Mouse (Mus musculus) megakaryocyte progenitor cell, adult 5-6 weeks (primary cell): Measurements from ENCODE around the gene Fggy. TPM values are rescaled to one million over a fixed set of nuclear protein-coding genes. Genes with fewer than 3 reads are reported as not detected.

Source experiments
- ATAC-seq: replicated peaks from 2 replicates; pipeline ENCODE4 v1.8.0; 2016; ENCODE audit warnings: mild to moderate bottlenecking, moderate TSS enrichment, inconsistent platforms; ENCODE audit not compliant: poor library complexity
- total RNA-seq, 2 experiments: library from RNA; stranded (forward) in 1 of 2; stranded (reverse) in 1 of 2; fragments of 157-497, 149-512 nt in 1 of 2; fragments of 200-1000 nt in 1 of 2; gene quantifications; 2 replicates each; pipeline versions ENCODE4 v1.2.3 to v1.2.4; 2015 to 2017

The Fggy gene
- total RNA-seq, 2 experiments from 2014 or later: 7.3 to 10.1 TPM

DNA sequence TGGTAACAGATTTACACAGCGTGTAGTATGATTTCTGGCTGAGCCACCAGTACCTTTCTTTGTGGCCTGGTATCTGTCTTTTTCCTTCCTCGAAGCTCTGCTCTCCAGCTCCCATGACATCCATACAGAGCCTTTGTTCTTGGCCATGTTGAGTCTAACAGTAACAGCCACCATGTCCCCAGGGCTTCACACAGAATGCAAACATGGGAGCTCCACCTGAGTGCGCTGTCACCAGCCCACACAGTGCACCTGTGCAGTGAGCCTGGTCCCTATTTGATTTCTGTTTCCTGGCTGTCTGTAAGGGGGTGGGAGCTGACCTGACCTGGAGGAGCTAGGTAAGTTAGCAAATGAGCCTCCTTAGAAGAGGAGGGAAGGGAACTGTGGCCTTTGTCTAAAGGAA, 290.4 kb downstream of the Fggy start:
- no peak for ATAC-seq

DNA sequence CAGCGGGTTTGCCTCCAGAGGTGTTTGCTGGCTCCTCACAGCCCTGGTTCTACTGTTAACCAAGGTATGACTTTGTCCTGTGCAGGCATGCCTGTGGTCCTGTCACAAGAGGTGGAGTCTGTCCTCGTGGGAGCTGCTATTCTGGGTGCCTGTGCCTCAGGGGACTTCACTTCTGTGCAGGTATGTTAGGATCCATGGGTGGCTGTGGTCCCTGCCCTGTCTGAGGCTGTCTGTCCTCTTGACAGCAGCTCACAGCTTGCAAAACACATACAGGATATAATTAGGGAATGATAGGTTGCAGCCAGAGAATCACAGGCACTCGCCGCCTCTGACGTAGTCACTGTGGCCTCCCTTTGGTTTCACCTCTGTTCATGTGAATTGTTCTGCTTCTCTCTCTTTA, 292.2 kb downstream of the Fggy start:
- peak; percentile 30 for ATAC-seq

GRCm38 (mm10) chr4:95850044-95850739, 292.9 kb downstream of the Fggy start:
- peak; percentile 81 for ATAC-seq

GRCm38 (mm10) chr4:95852257-95852656, 294.9 kb downstream of the Fggy start:
- no peak for ATAC-seq

- ATAC-seq: no peak
These were observed 298.7 kb downstream of the Fggy start for GRCm38 (mm10) chr4:95856008-95856407.

- no peak for ATAC-seq
These were observed 303.3 kb downstream of the Fggy start for GRCm38 (mm10) chr4:95860601-95861000.

- ATAC-seq: no peak
These were observed 303.8 kb downstream of the Fggy start for GRCm38 (mm10) chr4:95861074-95861473.

GRCm38 (mm10) chr4:95861741-95862155, 304.4 kb downstream of the Fggy start:
- ATAC-seq: no peak

DNA sequence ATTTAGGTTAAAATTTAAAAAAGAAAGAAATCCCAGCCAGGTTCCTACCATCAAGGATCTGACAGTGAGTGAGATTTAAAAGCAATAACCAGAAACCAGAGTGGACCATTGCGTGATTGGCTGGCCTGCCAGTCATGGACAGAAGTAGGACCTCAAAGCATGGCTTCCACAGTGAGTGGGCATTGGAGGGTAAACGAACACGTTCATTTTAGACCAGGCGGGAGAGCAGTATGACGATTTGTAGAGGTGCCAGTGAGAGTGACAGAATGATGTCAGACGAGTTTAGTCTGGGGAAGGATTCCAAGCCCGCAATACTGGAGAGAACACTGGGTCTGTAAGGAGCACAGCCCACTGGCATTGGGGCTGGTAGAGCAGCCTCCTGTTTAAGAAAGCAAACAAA, 305.0 kb downstream of the Fggy start:
- no peak for ATAC-seq

DNA sequence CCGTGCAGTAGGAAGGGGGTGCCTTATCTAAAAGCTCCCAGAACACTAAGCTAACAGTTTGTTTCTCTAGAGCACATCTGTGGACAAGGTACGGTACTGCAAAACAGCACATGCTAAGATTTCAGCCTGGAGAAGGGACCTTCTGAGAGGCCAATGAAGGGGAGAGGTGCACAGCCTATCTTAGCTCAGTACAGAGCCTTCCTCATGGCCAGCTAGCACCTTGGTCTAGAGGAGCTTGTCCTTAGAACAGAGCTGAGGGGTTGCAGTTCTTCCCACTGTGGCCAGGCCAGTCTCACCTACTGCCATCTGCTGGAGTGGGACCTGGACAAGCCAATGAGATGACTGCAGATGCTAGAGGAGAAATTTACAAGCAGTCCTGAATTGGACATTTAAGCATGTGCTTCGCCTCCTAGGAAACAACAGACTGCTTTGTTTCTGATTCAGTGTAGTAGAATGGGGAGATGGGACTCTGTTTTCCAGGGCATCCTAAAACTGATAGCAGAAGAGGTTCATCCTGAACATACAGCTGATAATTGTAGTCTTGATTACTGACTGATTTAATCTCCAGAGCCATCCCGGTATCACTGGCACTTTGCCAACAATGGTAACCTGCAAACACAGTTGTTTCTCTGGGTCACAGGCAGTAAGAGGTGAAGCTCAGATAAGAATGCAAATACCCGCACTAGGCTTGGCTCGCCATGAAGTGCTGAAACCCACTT, 305.6 kb downstream of the Fggy start:
- peak; percentile 62 for ATAC-seq

- ATAC-seq: no peak
These were observed 306.1 kb downstream of the Fggy start for GRCm38 (mm10) chr4:95863500-95863803.

GRCm38 (mm10) chr4:95865251-95865650, 307.9 kb downstream of the Fggy start:
- no peak for ATAC-seq

DNA sequence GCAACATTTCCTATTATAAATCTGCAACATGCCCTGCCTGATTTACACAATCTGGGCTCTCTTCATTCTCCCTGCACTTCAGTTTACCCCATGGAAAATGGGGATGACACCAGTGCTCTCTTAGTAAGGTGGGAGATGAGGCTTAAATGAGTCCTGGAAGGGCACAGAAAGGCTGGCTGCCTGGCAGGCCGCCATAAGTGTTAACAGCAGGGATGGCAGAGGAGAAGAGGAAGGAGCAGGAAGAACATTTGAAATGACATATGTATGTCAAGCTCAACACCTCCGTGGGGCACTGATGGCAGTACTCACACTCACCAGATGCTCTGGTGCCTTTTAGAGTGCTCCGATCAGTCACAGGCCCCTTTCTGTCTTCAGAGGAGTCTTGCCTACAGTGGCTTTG, 308.6 kb downstream of the Fggy start:
- ATAC-seq: no peak

DNA sequence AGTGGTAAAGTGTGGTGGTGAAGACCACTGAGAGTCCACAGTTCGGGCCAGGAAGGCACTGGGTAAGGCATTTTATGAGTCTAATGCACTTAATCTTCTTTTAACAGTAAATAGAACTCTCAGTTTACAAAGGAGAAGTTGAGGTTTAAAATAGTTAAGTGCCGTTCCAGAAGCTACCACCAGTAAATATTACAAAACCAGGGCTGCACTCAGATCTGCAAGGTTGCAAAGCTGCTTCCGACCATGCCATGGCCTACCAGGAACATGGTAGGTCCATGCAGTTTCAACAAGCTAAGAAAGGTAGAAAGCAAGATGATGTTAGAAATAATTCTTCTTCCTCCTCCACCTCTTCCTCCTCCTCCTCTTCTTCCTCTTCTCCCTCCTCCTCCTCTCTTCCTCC, 309.8 kb downstream of the Fggy start:
- peak; percentile 62 for ATAC-seq

DNA sequence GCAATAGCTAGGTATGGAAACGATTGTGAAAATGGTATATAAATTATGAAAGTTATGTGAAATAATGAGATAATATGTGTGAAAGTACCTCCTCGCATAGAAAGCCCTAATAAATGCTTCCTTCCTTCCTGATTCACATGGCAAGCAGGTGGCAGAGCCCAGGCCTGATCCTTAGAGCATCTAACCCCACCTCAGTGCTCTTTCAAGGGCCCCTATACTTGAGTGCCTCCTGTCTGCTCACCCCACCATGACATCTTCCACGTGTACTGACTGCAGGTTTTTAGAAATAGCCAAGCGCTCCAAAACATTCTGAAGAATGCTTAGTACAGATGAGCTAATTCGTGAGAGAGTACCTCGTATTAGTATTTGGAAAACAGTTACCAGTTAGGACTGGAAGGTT, 311.0 kb downstream of the Fggy start:
- ATAC-seq: no peak

DNA sequence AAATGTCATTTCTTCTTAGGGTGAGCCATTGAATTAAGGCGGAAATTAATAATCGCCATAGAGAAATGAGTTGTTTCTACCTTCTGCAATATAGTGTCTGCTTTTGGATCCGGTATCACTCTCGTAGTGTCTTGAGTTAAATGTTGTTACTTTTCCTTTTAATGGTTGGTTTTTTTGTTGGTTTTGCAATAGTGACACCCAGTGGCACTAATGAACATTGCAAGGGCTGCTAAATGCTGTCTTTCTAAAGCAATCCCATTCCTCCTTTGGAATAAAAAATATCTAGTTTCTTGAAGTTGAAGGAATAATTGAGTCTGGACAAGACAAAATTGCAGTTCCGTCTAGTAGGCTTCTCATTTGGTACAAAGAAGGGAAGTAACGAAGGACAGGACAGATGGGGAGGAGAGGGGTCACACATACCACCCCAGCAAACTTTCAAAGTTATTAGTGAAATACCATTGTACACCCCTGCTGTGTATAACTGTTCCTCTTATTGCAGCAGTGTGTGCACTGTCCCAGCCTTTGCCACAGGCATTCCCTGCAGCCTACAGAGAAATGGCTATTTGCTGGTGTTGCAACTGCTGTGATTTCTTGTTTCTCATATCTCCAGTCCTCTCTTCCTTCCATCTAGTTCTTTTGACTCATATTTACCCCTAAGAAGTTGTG, 314.0 kb downstream of the Fggy start:
- ATAC-seq: peak; percentile 88

GRCm38 (mm10) chr4:95875896-95876295, 318.6 kb downstream of the Fggy start:
- no peak for ATAC-seq

GRCm38 (mm10) chr4:95877436-95877835, 320.1 kb downstream of the Fggy start:
- no peak for ATAC-seq

DNA sequence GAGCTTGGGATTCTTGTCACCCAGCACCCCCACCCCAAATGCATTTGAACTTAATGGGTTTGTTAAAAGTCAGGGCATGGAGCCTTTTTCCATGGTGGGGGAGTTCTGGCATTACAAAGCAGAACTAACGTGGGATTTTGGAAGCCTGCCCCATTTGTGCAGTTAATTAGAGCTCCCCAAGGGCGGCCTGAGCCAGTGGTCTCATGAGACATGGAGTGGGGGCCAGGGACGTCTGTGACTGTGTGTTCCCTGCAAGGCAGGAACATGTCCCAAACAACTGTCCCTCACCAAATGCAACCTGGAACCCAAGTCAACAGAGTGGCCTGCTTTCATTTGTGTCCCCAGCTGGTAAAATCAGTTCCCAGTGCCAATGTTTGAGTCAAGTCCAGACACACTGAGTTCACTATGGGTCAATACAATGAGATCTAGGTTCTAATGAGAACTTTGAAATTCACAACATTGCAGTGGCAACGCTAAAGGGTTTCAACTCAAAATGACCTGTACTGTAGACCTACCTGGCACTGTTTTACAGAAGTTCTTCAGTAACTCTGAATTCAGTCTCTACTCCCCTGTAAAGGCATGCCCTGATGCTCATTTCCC, 324.5 kb downstream of the Fggy start:
- no peak for ATAC-seq

- peak; percentile 90 for ATAC-seq
These were observed 327.2 kb downstream of the Fggy start for GRCm38 (mm10) chr4:95884184-95885145.
